Mouse (Mus musculus) CH12.LX (cell line): Measurements from ENCODE around the gene Usp13. TPM values are rescaled to one million over a fixed set of nuclear protein-coding genes. Genes with fewer than 3 reads are reported as not detected.

Experiments used
- DNase-seq: peaks from one replicate; pipeline ENCODE4 v3.0.0-alpha.2; 2013; ENCODE audit errors: extremely low read depth
- H3K27ac ChIP-seq: 2 replicates; pipeline ENCODE4 v1.5.1; 2012; ENCODE audit warnings: low read depth, mild to moderate bottlenecking, control low read depth, moderate library complexity; ENCODE audit not compliant: insufficient read depth
- H3K27me3 ChIP-seq: replicated peaks from 2 replicates; pipeline ENCODE3; 2012; ENCODE audit warnings: inconsistent platforms
- H3K36me3 ChIP-seq, 2 experiments: replicated peaks in 1 of 2; 2 replicates each; pipeline versions ENCODE3 to v1.6.1; 2012; ENCODE audit warnings: inconsistent platforms in 1 of 2, low read length in 1 of 2, mild to moderate bottlenecking in 1 of 2, mixed read lengths in 1 of 2, moderate library complexity in 1 of 2; ENCODE audit not compliant: control insufficient read depth in 1 of 2, insufficient read depth in 1 of 2
- H3K4me1 ChIP-seq, 2 experiments: 2 replicates each; pipeline ENCODE4 v1.6.1; 2012; ENCODE audit warnings: inconsistent platforms in 1 of 2, moderate library complexity in 1 of 2; ENCODE audit not compliant: insufficient read depth in 2 of 2, control insufficient read depth in 1 of 2
- H3K4me2 ChIP-seq: 2 replicates; pipeline ENCODE4 v1.6.1; 2012; ENCODE audit warnings: low read depth, mild to moderate bottlenecking, control low read depth; ENCODE audit not compliant: poor library complexity, insufficient read depth, severe bottlenecking
- H3K4me3 ChIP-seq, 3 experiments: fragments of 150-350 bp in 1 of 3; sonication (generic) in 1 of 3; replicated peaks in 1 of 3; 2 replicates each; pipeline versions ENCODE3 to v1.5.1; 2011 to 2012; ENCODE audit warnings: low read depth in 2 of 3, low read length in 2 of 3, mild to moderate bottlenecking in 2 of 3, moderate library complexity in 2 of 3, control low read depth in 1 of 3, improper control_type of control experiment in 1 of 3, inconsistent platforms in 1 of 3, mixed read lengths in 1 of 3; ENCODE audit not compliant: poor library complexity in 1 of 3
- H3K79me2 ChIP-seq: replicated peaks from 2 replicates; pipeline ENCODE4 v1.6.1; 2012; ENCODE audit warnings: mild to moderate bottlenecking, moderate library complexity; ENCODE audit not compliant: control insufficient read depth, poor library complexity, insufficient read depth, severe bottlenecking; ENCODE audit errors: extremely low read depth
- H3K9ac ChIP-seq: 2 replicates; pipeline ENCODE4 v1.6.1; 2012; ENCODE audit warnings: low read depth, mild to moderate bottlenecking, control low read depth, moderate library complexity; ENCODE audit not compliant: insufficient read depth
- H3K9me3 ChIP-seq: replicated peaks from 2 replicates; pipeline ENCODE3; 2012; ENCODE audit warnings: low read length, inconsistent platforms, mixed read lengths
- CHD2 ChIP-seq: IDR thresholded peaks from 2 replicates; pipeline ENCODE4 v1.6.1; 2011; ENCODE audit warnings: low read length, improper control_type of control experiment
- CTCF ChIP-seq, 2 experiments: IDR thresholded peaks in 1 of 2; conservative IDR thresholded peaks in 1 of 2; 2 replicates each; pipeline ENCODE4 v1.5.1; 2011 to 2012; ENCODE audit warnings: low read depth in 2 of 2, low read length in 2 of 2, improper control_type of control experiment in 1 of 2, inconsistent platforms in 1 of 2, mild to moderate bottlenecking in 1 of 2, moderate library complexity in 1 of 2
- E2F4 ChIP-seq: IDR thresholded peaks from 2 replicates; pipeline ENCODE4 v1.6.1; 2011; ENCODE audit warnings: low read depth, low read length, improper control_type of control experiment; ENCODE audit not compliant: insufficient replicate concordance
- EP300 ChIP-seq: IDR thresholded peaks from 2 replicates; pipeline ENCODE4 v1.6.1; 2011; ENCODE audit warnings: low read length, improper control_type of control experiment
- GABPA ChIP-seq: IDR thresholded peaks from 2 replicates; pipeline ENCODE4 v1.6.1; 2012; ENCODE audit warnings: low read depth, low read length, improper control_type of control experiment, inconsistent platforms; ENCODE audit not compliant: insufficient replicate concordance
- IRF4 ChIP-seq: IDR thresholded peaks from 2 replicates; pipeline ENCODE4 v1.6.1; 2014; ENCODE audit warnings: low read depth, mild to moderate bottlenecking, inconsistent platforms, low read length, improper control_type of control experiment
- JUND ChIP-seq: conservative IDR thresholded peaks from 2 replicates; pipeline ENCODE4 v1.6.1; 2011; ENCODE audit warnings: low read depth, low read length, improper control_type of control experiment
- MAX ChIP-seq: IDR thresholded peaks from 2 replicates; pipeline ENCODE4 v1.6.1; 2011; ENCODE audit warnings: low read length, improper control_type of control experiment
- MEF2A ChIP-seq: IDR thresholded peaks from 2 replicates; pipeline ENCODE4 v1.6.1; 2014; ENCODE audit warnings: low read depth, mild to moderate bottlenecking, inconsistent platforms, low read length, improper control_type of control experiment, borderline replicate concordance
- MXI1 ChIP-seq: IDR thresholded peaks from 2 replicates; pipeline ENCODE4 v1.6.1; 2011; ENCODE audit warnings: mild to moderate bottlenecking, low read depth, low read length, improper control_type of control experiment
- MYC ChIP-seq: IDR thresholded peaks from 2 replicates; pipeline ENCODE4 v1.6.1; 2011; ENCODE audit warnings: low read depth, mild to moderate bottlenecking, improper control_type of control experiment, low read length
- NRF1 ChIP-seq: IDR thresholded peaks from 2 replicates; pipeline ENCODE4 v1.6.1; 2014; ENCODE audit warnings: low read depth, mild to moderate bottlenecking, inconsistent platforms, low read length, improper control_type of control experiment, moderate library complexity
- PAX5 ChIP-seq: IDR thresholded peaks from 2 replicates; pipeline ENCODE4 v1.6.1; 2012; ENCODE audit warnings: low read length, inconsistent platforms, mixed read lengths
- POLR2AphosphoS2 ChIP-seq: IDR thresholded peaks from 2 replicates; pipeline ENCODE4 v1.6.1; 2011; ENCODE audit warnings: low read depth, low read length, improper control_type of control experiment
- RAD21 ChIP-seq: IDR thresholded peaks from 2 replicates; pipeline ENCODE4 v1.6.1; 2011; ENCODE audit warnings: low read depth, mild to moderate bottlenecking, low read length, improper control_type of control experiment, moderate library complexity
- RCOR1 ChIP-seq: conservative IDR thresholded peaks from 2 replicates; pipeline ENCODE4 v1.6.1; 2012; ENCODE audit warnings: low read depth, mild to moderate bottlenecking, inconsistent platforms, low read length, improper control_type of control experiment
- SMC3 ChIP-seq: IDR thresholded peaks from 2 replicates; pipeline ENCODE4 v1.6.1; 2011; ENCODE audit warnings: low read depth, low read length, improper control_type of control experiment
- TBP ChIP-seq: conservative IDR thresholded peaks from 2 replicates; pipeline ENCODE4 v1.6.1; 2011; ENCODE audit warnings: low read depth, low read length, improper control_type of control experiment
- UBTF ChIP-seq: IDR thresholded peaks from 2 replicates; pipeline ENCODE4 v1.6.1; 2012; ENCODE audit warnings: low read depth, mild to moderate bottlenecking, inconsistent platforms, low read length, improper control_type of control experiment, moderate library complexity
- USF1 ChIP-seq: IDR thresholded peaks from 2 replicates; pipeline ENCODE4 v1.6.1; 2014; ENCODE audit warnings: low read depth, mild to moderate bottlenecking, inconsistent platforms, low read length, improper control_type of control experiment
- dilution Hi-C: fragments of 300-500 bp; cut with MboI; formaldehyde crosslinking; loops from 2 replicates; pipeline ENCODE4 v1.14.3; 2020; ENCODE audit warnings: low sequenced_read_pairs; ENCODE audit not compliant: extremely low pct_unique_long_range_greater_than_20kb, extremely low pct_ligation_motif_present
- in situ Hi-C: fragments of 300-500 bp; cut with MboI; formaldehyde crosslinking; loops from 3 replicates; pipeline ENCODE4 v1.14.3; 2019; ENCODE audit warnings: low sequenced_read_pairs, low pct_ligation_motif_present, low pct_unique_long_range_greater_than_20kb, mixed read lengths
- polyA plus RNA-seq: library from polyadenylated mRNA; unstranded; fragments of >175 nt; gene quantifications from 2 replicates; pipeline ENCODE4 v1.2.1, GENCODE M21; 2012; ENCODE audit warnings: low read depth; ENCODE audit not compliant: insufficient read length
- total RNA-seq, 2 experiments: library from RNA; depleted of rRNA; stranded (reverse); fragments of 300-350 nt in 1 of 2; fragments of >200 nt in 1 of 2; gene quantifications; 2 replicates each; pipeline ENCODE4 v1.2.3; 2012 to 2014

Usp13 gene
- total and polyA plus RNA-seq, 3 experiments, result not detected

DNA sequence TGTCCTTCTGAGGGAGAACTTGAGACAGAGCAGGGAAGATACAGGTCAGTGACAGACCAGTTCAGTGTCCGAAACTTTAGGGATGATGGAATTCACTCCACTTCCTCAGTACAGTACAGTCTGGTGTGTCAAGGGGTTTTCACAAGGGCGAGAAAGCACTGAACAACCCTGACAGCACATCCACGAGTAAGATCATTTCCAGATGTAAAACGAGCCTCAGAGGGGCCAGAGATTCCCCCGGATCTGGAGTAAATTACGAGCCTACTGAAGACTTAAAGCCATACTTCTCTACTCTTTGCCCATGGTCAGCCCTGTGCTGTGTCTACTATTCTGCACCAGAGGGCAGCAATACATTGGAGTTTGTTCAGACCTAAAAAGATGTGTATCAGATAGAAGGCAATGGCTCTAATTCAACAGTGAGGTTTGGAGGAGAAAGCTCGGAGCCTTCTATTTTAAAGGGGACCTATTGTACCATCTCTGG is 92.8 kb downstream of the Usp13 start:
- H3K9ac ChIP-seq, result no peak overlapping the region
- in situ Hi-C loops (no loop called here), dilution Hi-C loops (no loop called here)
- DNase-seq, result peak; percentile 7
- no peaks in the 10 kb centered on the region for H3K79me2 ChIP-seq
- H3K4me3 ChIP-seq, result no peak overlapping the region
- peaks cover 0 to 4% of the 10 kb centered on the region in 2 experiments; a peak in 1 of 4 replicates for H3K4me1 ChIP-seq
- no peaks in the 10 kb centered on the region for H3K36me3 ChIP-seq
- H3K27ac ChIP-seq, result no peak overlapping the region
- TF ChIP-seq RAD21 (peak; percentile 54), E2F4 (no peak), RCOR1 (no peak), CTCF (conservative IDR thresholded peaks at IDR 0.05 in 1 of 2, IDR thresholded peaks at IDR 0.05 in 1 of 2; ENCODE audit: low read depth in 2 of 2, low read length in 2 of 2) (peak in 1 of 2 experiments; percentile 47; a peak in 2 of 4 replicates), SMC3 (peak; percentile 38)
- no peaks in the 10 kb centered on the region for H3K27me3 ChIP-seq
- H3K9me3 ChIP-seq, result no peaks in the 10 kb centered on the region
- H3K4me2 ChIP-seq, result no peak overlapping the region

DNA sequence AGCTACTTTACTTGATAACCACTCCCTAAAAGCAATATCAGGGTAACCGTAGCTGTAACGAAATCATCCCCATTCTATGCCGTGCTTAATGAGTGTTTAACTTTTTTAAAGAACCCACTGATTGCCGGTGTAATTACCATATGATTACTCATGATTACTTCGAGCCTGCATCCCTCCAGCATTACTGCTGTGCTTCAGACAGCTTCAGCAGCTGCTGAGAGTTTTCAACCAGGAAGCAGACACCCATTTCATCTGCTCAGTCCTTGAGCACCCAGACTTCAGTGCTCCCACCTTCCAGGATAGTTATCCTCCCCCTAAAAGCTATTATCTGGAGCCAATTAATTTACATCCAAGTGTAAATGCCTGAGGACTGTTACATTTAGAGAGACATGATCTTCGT is 106.8 kb downstream of the Usp13 start:
- H3K4me2 ChIP-seq, result no peak overlapping the region
- H3K9ac ChIP-seq, result no peak overlapping the region
- dilution Hi-C loops, result no loop called here
- no peaks in the 10 kb centered on the region for H3K27me3 ChIP-seq
- in situ Hi-C loops, result no loop called here
- no peak overlapping the region for H3K4me3 ChIP-seq
- DNase-seq, result no peak
- peaks cover 3% of the 10 kb centered on the region for H3K9me3 ChIP-seq
- TF ChIP-seq CHD2 (no peak), PAX5 (no peak), MXI1 (no peak), UBTF (no peak), E2F4 (no peak), GABPA (no peak), TBP (no peak), CTCF (conservative IDR thresholded peaks at IDR 0.05 in 1 of 2, IDR thresholded peaks at IDR 0.05 in 1 of 2; ENCODE audit: low read depth in 2 of 2, low read length in 2 of 2) (no peak), RCOR1 (no peak), EP300 (no peak), NRF1 (no peak), MEF2A (no peak), MAX (no peak), MYC (no peak), USF1 (no peak), POLR2AphosphoS2 (no peak), JUND (no peak), IRF4 (no peak)
- H3K36me3 ChIP-seq, result no peaks in the 10 kb centered on the region
- no peak overlapping the region for H3K27ac ChIP-seq
- H3K4me1 ChIP-seq, result no peaks in the 10 kb centered on the region
- H3K79me2 ChIP-seq, result no peaks in the 10 kb centered on the region
